Mouse (Mus musculus) liver, adult 2 months (tissue): ENCODE results near the gene Atp8a2.
"Not testable (repeated sequence)": the region's sequence is repeated elsewhere in the genome, so short reads cannot be mapped to it uniquely, and the experiment has no call there.

Experiments used
- CTCF ChIP-seq: fragments of 200-500 bp; IDR thresholded peaks from 2 replicates; pipeline ENCODE4 v1.5.1; 2011; ENCODE audit warnings: low read depth, low read length, control low read depth
- POLR2A ChIP-seq: fragments of 200-500 bp; IDR thresholded peaks from 2 replicates; pipeline ENCODE4 v1.6.1; 2011; ENCODE audit warnings: low read length, control low read depth; ENCODE audit not compliant: insufficient read depth; ENCODE audit errors: extremely low read depth

GRCm38 (mm10) chr14:59614149-59614548, 582.8 kb downstream of the Atp8a2 start:
- not testable (repeated sequence) for TF ChIP-seq POLR2A, CTCF
